Mouse (Mus musculus) ES-E14 (cell line): Measurements from ENCODE around the gene Pde7b. TPM values are rescaled to one million over a fixed set of nuclear protein-coding genes. Genes with fewer than 3 reads are reported as not detected.

Source experiments
- DNase-seq: peaks from one replicate; pipeline ENCODE4 v3.0.0-alpha.2; 2013; ENCODE audit warnings: low read depth, low spot score
- H3K27ac ChIP-seq: 2 replicates; pipeline ENCODE4 v1.5.1; 2012; ENCODE audit warnings: low read depth, mild to moderate bottlenecking, low read length, moderate library complexity, mixed read lengths; ENCODE audit not compliant: poor library complexity, insufficient read depth, severe bottlenecking
- H3K36me3 ChIP-seq: 2 replicates; pipeline ENCODE4 v1.6.1; 2012; ENCODE audit warnings: mild to moderate bottlenecking, low read length, moderate library complexity, mixed read lengths; ENCODE audit not compliant: control insufficient read depth, poor library complexity, insufficient read depth, severe bottlenecking
- H3K4me1 ChIP-seq, 2 experiments: fragments of 150-350 bp in 1 of 2; sonication (generic) in 1 of 2; 2 replicates each; pipeline ENCODE4 v1.6.1; 2012; ENCODE audit warnings: low read length in 2 of 2, mild to moderate bottlenecking in 1 of 2, mixed read lengths in 1 of 2; ENCODE audit not compliant: control insufficient read depth in 2 of 2, insufficient read depth in 2 of 2, poor library complexity in 1 of 2
- H3K4me3 ChIP-seq, 2 experiments: fragments of 150-350 bp in 1 of 2; sonication (generic) in 1 of 2; 2 replicates each; pipeline ENCODE4 v1.5.1; 2012; ENCODE audit warnings: low read length in 2 of 2, low read depth in 1 of 2, mild to moderate bottlenecking in 1 of 2, mixed read lengths in 1 of 2; ENCODE audit not compliant: insufficient read depth in 1 of 2, poor library complexity in 1 of 2, severe bottlenecking in 1 of 2
- H3K9ac ChIP-seq: 2 replicates; pipeline ENCODE4 v1.6.1; 2012; ENCODE audit warnings: low read depth, mild to moderate bottlenecking, low read length, mixed read lengths; ENCODE audit not compliant: poor library complexity, insufficient read depth, severe bottlenecking
- H3K9me3 ChIP-seq: fragments of 150-350 bp; sonication (generic); 2 replicates; pipeline ENCODE4 v1.6.1; 2012; ENCODE audit warnings: low read depth, mild to moderate bottlenecking, low read length; ENCODE audit not compliant: control insufficient read depth, insufficient read depth
- CHD2 ChIP-seq: IDR thresholded peaks from 2 replicates; pipeline ENCODE4 v1.6.1; 2014; ENCODE audit warnings: mild to moderate bottlenecking, low read depth, low read length, inconsistent platforms
- HCFC1 ChIP-seq: IDR thresholded peaks from 2 replicates; pipeline ENCODE4 v1.6.1; 2012; ENCODE audit warnings: low read length, inconsistent platforms, borderline replicate concordance; ENCODE audit not compliant: insufficient read depth
- MAFK ChIP-seq: IDR thresholded peaks from 2 replicates; pipeline ENCODE4 v1.6.1; 2014; ENCODE audit warnings: mild to moderate bottlenecking, low read depth, low read length, inconsistent platforms; ENCODE audit not compliant: insufficient read depth
- ZC3H11A ChIP-seq: IDR thresholded peaks from 2 replicates; pipeline ENCODE4 v1.6.1; 2012; ENCODE audit warnings: low read depth, mild to moderate bottlenecking, inconsistent platforms, low read length, borderline replicate concordance
- ZNF384 ChIP-seq: IDR thresholded peaks from 2 replicates; pipeline ENCODE4 v1.6.1; 2012; ENCODE audit warnings: low read depth, low read length, inconsistent platforms
- in situ Hi-C, 2 experiments: fragments of 600-800 bp; cut with MboI; formaldehyde crosslinking; loops; one replicate each; pipeline ENCODE4 v1.15.1; 2025; ENCODE audit warnings: low sequenced_read_pairs in 2 of 2, inconsistent platforms in 1 of 2; ENCODE audit not compliant: unreplicated experiment in 2 of 2
- total RNA-seq: library from RNA; depleted of rRNA; stranded (reverse); fragments of 300-350 nt; gene quantifications from 2 replicates; pipeline ENCODE4 v1.2.3, GENCODE M21; 2012

The Pde7b gene
- total RNA-seq, 1 experiment: 0.13 TPM

DNA sequence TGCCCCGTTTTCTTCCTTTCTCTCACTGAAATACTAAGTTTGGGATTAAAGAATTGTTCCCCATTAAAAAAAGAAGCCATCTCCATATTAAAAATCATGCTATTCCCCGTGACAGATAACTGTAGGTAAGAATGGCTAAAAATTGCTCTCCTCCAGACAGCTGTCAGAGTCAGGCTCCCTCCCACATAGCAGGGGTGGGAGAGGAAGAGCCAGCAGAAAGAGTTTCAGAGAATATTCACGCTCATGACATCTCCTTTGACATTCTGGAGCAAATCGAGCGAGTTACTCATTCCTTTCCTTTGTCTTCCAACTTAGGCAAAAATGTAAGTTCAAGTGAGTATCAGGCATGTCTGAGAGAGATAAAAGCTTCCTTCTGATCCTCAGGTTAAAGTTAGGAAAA is 8.7 kb upstream of the Pde7b start:
- H3K4me1 ChIP-seq: no peaks in the 10 kb centered on the region
- no peaks in the 10 kb centered on the region for H3K36me3 ChIP-seq
- H3K9ac ChIP-seq: no peak overlapping the region
- no peak for TF ChIP-seq ZC3H11A
- no peak for TF ChIP-seq HCFC1
- TF ChIP-seq CHD2: no peak
- no peak for TF ChIP-seq ZNF384
- no peak overlapping the region for H3K27ac ChIP-seq
- H3K9me3 ChIP-seq: no peaks in the 10 kb centered on the region
- in situ Hi-C loops: no loop called here
- no peak for DNase-seq
- no peak overlapping the region for H3K4me3 ChIP-seq

DNA sequence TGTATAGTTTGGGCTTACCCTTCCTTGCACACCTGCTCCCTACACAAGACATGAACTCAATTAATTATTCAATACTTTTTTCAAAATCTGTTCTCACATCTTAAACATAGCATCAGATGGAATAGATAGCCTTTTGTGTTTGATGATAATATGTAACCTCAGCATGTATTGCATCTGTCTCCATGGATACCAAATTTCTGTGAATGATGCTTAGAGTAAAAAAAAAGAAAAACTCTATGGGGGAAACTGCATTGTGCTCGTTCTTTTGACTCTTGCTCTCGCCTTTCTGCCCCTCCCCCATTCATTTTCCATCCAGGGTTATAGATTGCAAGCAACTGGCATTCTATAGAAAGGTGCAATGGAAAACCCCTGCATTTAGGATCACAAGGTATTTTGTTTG is 7.3 kb upstream of the Pde7b start:
- in situ Hi-C loops: no loop called here
- no peak overlapping the region for H3K27ac ChIP-seq
- H3K36me3 ChIP-seq: no peaks in the 10 kb centered on the region
- H3K4me3 ChIP-seq: no peak overlapping the region
- no peaks in the 10 kb centered on the region for H3K9me3 ChIP-seq
- no peak for DNase-seq
- no peak for TF ChIP-seq ZC3H11A
- TF ChIP-seq HCFC1: no peak
- no peak for TF ChIP-seq ZNF384
- TF ChIP-seq CHD2: no peak
- TF ChIP-seq MAFK: no peak
- no peaks in the 10 kb centered on the region for H3K4me1 ChIP-seq
- H3K9ac ChIP-seq: no peak overlapping the region

DNA sequence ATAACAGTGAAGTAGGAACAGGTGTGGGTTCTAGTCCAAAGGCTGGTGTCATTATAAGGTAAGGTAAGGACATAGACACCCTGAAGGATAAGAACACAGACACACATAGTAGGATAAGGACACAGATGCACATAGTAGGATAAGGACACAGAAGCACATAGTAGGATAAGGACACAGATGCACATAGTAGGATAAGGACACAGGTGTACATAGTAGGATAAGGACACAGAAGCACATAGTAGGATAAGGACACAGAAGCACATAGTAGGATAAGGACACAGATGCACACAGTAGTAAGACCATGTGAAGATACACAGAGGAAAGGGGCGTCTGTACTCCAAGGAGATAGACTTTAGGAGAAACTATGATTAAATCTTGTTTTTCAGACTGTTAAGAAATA is 5.2 kb upstream of the Pde7b start:
- H3K36me3 ChIP-seq: no peaks in the 10 kb centered on the region
- in situ Hi-C loops: no loop called here
- H3K4me3 ChIP-seq: no peak overlapping the region
- H3K4me1 ChIP-seq: no peaks in the 10 kb centered on the region
- no peak overlapping the region for H3K27ac ChIP-seq
- no peak overlapping the region for H3K9ac ChIP-seq
- H3K9me3 ChIP-seq: no peaks in the 10 kb centered on the region
- no peak for DNase-seq
- no peak for TF ChIP-seq ZNF384
- TF ChIP-seq HCFC1: no peak
- TF ChIP-seq ZC3H11A: no peak
- TF ChIP-seq CHD2: no peak
- no peak for TF ChIP-seq MAFK

GRCm38 (mm10) chr10:20725384-20725983 is 606 bp upstream of the Pde7b start:
- Histone ChIP-seq H3K27ac (no peak overlapping the region), H3K36me3 (no peaks in the 10 kb centered on the region), H3K4me3 (no peak overlapping the region), H3K9ac (no peak overlapping the region), H3K9me3 (no peaks in the 10 kb centered on the region), H3K4me1 (no peaks in the 10 kb centered on the region)
- DNase-seq: no peak
- TF ChIP-seq HCFC1: no peak
- TF ChIP-seq MAFK: no peak
- no peak for TF ChIP-seq ZC3H11A
- TF ChIP-seq CHD2: no peak
- no peak for TF ChIP-seq ZNF384
- in situ Hi-C loops: no loop called here

DNA sequence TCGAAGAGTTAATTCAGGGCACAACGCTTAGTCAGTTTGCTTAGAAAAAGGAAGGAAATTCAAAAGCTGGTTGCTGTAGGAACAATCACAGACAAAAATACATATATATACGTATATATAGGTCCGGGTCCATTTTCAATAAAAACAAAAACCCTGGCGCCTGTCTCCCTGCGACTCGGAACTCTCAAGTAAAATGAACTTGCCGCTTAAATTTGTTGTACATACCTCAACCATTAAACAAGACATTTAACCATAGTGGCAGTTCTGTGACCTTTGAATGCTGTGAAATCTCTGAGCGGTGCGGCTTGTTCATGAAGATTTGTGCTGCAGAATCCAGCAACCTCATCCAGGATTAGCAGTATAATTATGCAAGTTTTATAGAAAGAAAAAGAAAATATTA is 427 bp downstream of the Pde7b start:
- no peak for DNase-seq
- H3K27ac ChIP-seq: no peak overlapping the region
- in situ Hi-C loops: no loop called here

More for the DNA sequence above, 427 bp downstream of the Pde7b start:
- H3K4me3 ChIP-seq: no peak overlapping the region
- H3K9me3 ChIP-seq: no peaks in the 10 kb centered on the region
- TF ChIP-seq MAFK (no peak), ZC3H11A (no peak), HCFC1 (no peak), ZNF384 (no peak), CHD2 (no peak)
- H3K4me1 ChIP-seq: no peaks in the 10 kb centered on the region
- no peaks in the 10 kb centered on the region for H3K36me3 ChIP-seq
- no peak overlapping the region for H3K9ac ChIP-seq
